Mouse (Mus musculus) megakaryocyte, embryonic 14.5 days (primary cell): ENCODE data around the gene Tmem255b.

Source experiments
- FLI1 ChIP-seq: IDR thresholded peaks from 2 replicates; pipeline ENCODE4 v1.6.1; 2012; ENCODE audit warnings: low read length, inconsistent platforms, mixed read lengths
- GATA1 ChIP-seq: IDR thresholded peaks from 3 replicates; pipeline ENCODE4 v1.6.1; 2012; ENCODE audit warnings: mixed read lengths, low read length, inconsistent platforms, borderline replicate concordance

- TF ChIP-seq GATA1 (no peak), FLI1 (no peak)
Observed at GRCm38 (mm10) chr8:13413823-13414390, 21.1 kb upstream of the Tmem255b start.
